Comparison of ENCODE assay signal across 8 mouse cellular contexts in genomic region chr11:101442127-101442693, GRCm38 (mm10). TPM values are rescaled to one million over a fixed set of nuclear protein-coding genes. Genes with fewer than 3 reads are reported as not detected.
DNase-seq lines count a peak whose midpoint lies in the region; ATAC-seq and TF ChIP-seq lines count a peak whose summit lies in the region.

Rpl27 (plus strand) TSS chr11:101442298.

- peak within 1 kb of the TSS; percentile 98 for H3K27ac ChIP-seq in forebrain, embryonic 10.5 days
- H3K27ac ChIP-seq in heart, embryonic 15.5 days, result peak within 1 kb of the TSS; percentile 88
- H3K27ac ChIP-seq in liver, embryonic 14.5 days, result peak within 1 kb of the TSS; percentile 56
- peak within 1 kb of the TSS; percentile 90 for H3K27ac ChIP-seq in neural tube, embryonic 11.5 days (ENCODE audit: low read depth, low read length)
- peak within 1 kb of the TSS; percentile 91 for H3K27ac ChIP-seq in stomach, postnatal 0 days (replicated peaks)

- H3K36me3 ChIP-seq in forebrain, embryonic 10.5 days (replicated peaks), result peaks cover 39% of the 10 kb centered on the region
- H3K36me3 ChIP-seq in heart, embryonic 15.5 days, result peaks cover 20% of the 10 kb centered on the region
- peaks cover 23% of the 10 kb centered on the region for H3K36me3 ChIP-seq in liver, embryonic 14.5 days (replicated peaks; ENCODE audit: control insufficient read depth, insufficient read depth, low read depth)
- peaks cover 15% of the 10 kb centered on the region for H3K36me3 ChIP-seq in neural tube, embryonic 11.5 days (ENCODE audit: control insufficient read depth, insufficient read depth, low read length)
- H3K36me3 ChIP-seq in stomach, postnatal 0 days (ENCODE audit: control insufficient read depth, insufficient read depth, low read length), result peaks cover 13% of the 10 kb centered on the region

- ATAC-seq in heart, embryonic 15.5 days (replicated peaks; ENCODE audit: insufficient number of reproducible peaks, insufficient read depth, low FRiP score, low read depth), result peak; percentile 99
- peak; percentile 96 for ATAC-seq in liver, embryonic 14.5 days (ENCODE audit: insufficient read depth)
- ATAC-seq in neural tube, embryonic 11.5 days (ENCODE audit: insufficient read depth, low FRiP score, low TSS enrichment), result peak; percentile 96
- ATAC-seq in stomach, postnatal 0 days (ENCODE audit: low FRiP score, low TSS enrichment), result peak; percentile 99

- no peaks in the 10 kb centered on the region for H3K27me3 ChIP-seq in forebrain, embryonic 10.5 days (ENCODE audit: poor library complexity, severe bottlenecking)
- no peaks in the 10 kb centered on the region for H3K27me3 ChIP-seq in heart, embryonic 15.5 days
- no peaks in the 10 kb centered on the region for H3K27me3 ChIP-seq in liver, embryonic 14.5 days (ENCODE audit: control insufficient read depth, insufficient read depth, low read length)
- H3K27me3 ChIP-seq in neural tube, embryonic 11.5 days (ENCODE audit: control insufficient read depth, insufficient read depth, low read length), result no peaks in the 10 kb centered on the region
- H3K27me3 ChIP-seq in stomach, postnatal 0 days (ENCODE audit: control insufficient read depth, insufficient read depth, low read length), result no peaks in the 10 kb centered on the region

- WGBS in forebrain, embryonic 10.5 days, result under 1% methylated on average over 42 of the region's 42 CpGs
- under 1% methylated on average over 42 of the region's 42 CpGs for WGBS in heart, embryonic 15.5 days
- under 1% methylated on average over 42 of the region's 42 CpGs for WGBS in liver, embryonic 14.5 days (ENCODE audit: insufficient replicate concordance)
- under 1% methylated on average over 42 of the region's 42 CpGs for WGBS in neural tube, embryonic 11.5 days
- under 1% methylated on average over 42 of the region's 42 CpGs for whole genome bisulfite sequencing in stomach, postnatal 0 days

- peak within 1 kb of the TSS; percentile 94 for H3K9ac ChIP-seq in heart, embryonic 15.5 days
- peak within 1 kb of the TSS; percentile 85 for H3K9ac ChIP-seq in liver, embryonic 14.5 days (replicated peaks)
- peak within 1 kb of the TSS; percentile 96 for H3K9ac ChIP-seq in neural tube, embryonic 11.5 days (ENCODE audit: low read length)
- H3K9ac ChIP-seq in stomach, postnatal 0 days (ENCODE audit: low read length), result peak within 1 kb of the TSS; percentile 97

- peak; percentile 74 for TF ChIP-seq EP300 in liver, embryonic 14.5 days (IDR thresholded peaks at IDR 0.05; ENCODE audit: low read depth)
- TF ChIP-seq EP300 in stomach, postnatal 0 days (optimal IDR thresholded peaks at IDR 0.05), result peak; percentile 85

- TF ChIP-seq CTCF in liver, embryonic 14.5 days (IDR thresholded peaks at IDR 0.05; ENCODE audit: low read depth), result peak; percentile 94
- peak; percentile 89 for TF ChIP-seq CTCF in stomach, postnatal 0 days (IDR thresholded peaks at IDR 0.05; ENCODE audit: low read depth)

- peaks cover 21% of the 10 kb centered on the region for H3K4me1 ChIP-seq in forebrain, embryonic 10.5 days
- H3K4me1 ChIP-seq in heart, embryonic 15.5 days (replicated peaks), result peaks cover 19% of the 10 kb centered on the region
- H3K4me1 ChIP-seq in liver, embryonic 14.5 days (replicated peaks; ENCODE audit: control insufficient read depth in 2 of 2, insufficient read depth in 2 of 2, low read length in 1 of 2), result peaks cover 0 to 19% of the 10 kb centered on the region in 2 experiments; a peak in 3 of 4 replicates
- peaks cover 3% of the 10 kb centered on the region; the same call in 1 of the 2 replicates for H3K4me1 ChIP-seq in neural tube, embryonic 11.5 days (ENCODE audit: control insufficient read depth, insufficient read depth, low read length)
- no peaks in the 10 kb centered on the region for H3K4me1 ChIP-seq in stomach, postnatal 0 days (replicated peaks; ENCODE audit: control insufficient read depth, insufficient read depth)

- H3K9me3 ChIP-seq in forebrain, embryonic 10.5 days, result no peaks in the 10 kb centered on the region
- no peaks in the 10 kb centered on the region for H3K9me3 ChIP-seq in heart, embryonic 15.5 days (replicated peaks)
- no peaks in the 10 kb centered on the region for H3K9me3 ChIP-seq in liver, embryonic 14.5 days (ENCODE audit: control insufficient read depth, low read length)
- no peaks in the 10 kb centered on the region for H3K9me3 ChIP-seq in neural tube, embryonic 11.5 days (ENCODE audit: control insufficient read depth, low read length)
- H3K9me3 ChIP-seq in stomach, postnatal 0 days (ENCODE audit: control insufficient read depth, low read length), result no peaks in the 10 kb centered on the region

- DNase-seq in CD8-positive naive resting alpha-beta T cell, adult 2 months (ENCODE audit: low read depth in 2 of 2, low spot score in 2 of 2), result peak; percentile 96 to 98
- DNase-seq in c-Kit-positive CD71-negative TER-119-negative erythroid progenitor cells, embryonic 14.5 days (ENCODE audit: low read depth), result peak; percentile 100
- DNase-seq in forebrain, embryonic 10.5 days (ENCODE audit: extremely low spot score, low spot score), result peak; percentile 100
- peak; percentile 96 to 99 for DNase-seq in kidney, postnatal 25 days
- peak; percentile 99 for DNase-seq in liver, embryonic 14.5 days (ENCODE audit: low read depth in 3 of 3, low spot score in 3 of 3)
- DNase-seq in neural tube, embryonic 11.5 days (ENCODE audit: low spot score), result peak; percentile 98
- peak; percentile 99 for DNase-seq in stomach, postnatal 0 days (ENCODE audit: low spot score)

- H3K4me2 ChIP-seq in heart, embryonic 15.5 days, result peak within 1 kb of the TSS; percentile 74
- H3K4me2 ChIP-seq in liver, embryonic 14.5 days (ENCODE audit: low read depth), result peak within 1 kb of the TSS; percentile 76
- peak within 1 kb of the TSS; percentile 99 for H3K4me2 ChIP-seq in neural tube, embryonic 11.5 days (ENCODE audit: low read depth)
- H3K4me2 ChIP-seq in stomach, postnatal 0 days (replicated peaks; ENCODE audit: low read depth), result peak within 1 kb of the TSS; percentile 74

- H3K4me3 ChIP-seq in forebrain, embryonic 10.5 days, result peak within 1 kb of the TSS; percentile 89
- H3K4me3 ChIP-seq in heart, embryonic 15.5 days, result peak within 1 kb of the TSS; percentile 91
- H3K4me3 ChIP-seq in liver, embryonic 14.5 days (ENCODE audit: insufficient read depth in 1 of 2, low read depth in 2 of 2, low read length in 2 of 2), result peak within 1 kb of the TSS; percentile 77 to 91
- peak within 1 kb of the TSS; percentile 92 for H3K4me3 ChIP-seq in neural tube, embryonic 11.5 days (ENCODE audit: low read depth, low read length)
- H3K4me3 ChIP-seq in stomach, postnatal 0 days (ENCODE audit: low read depth, low read length), result peak within 1 kb of the TSS; percentile 78

RNA-seq across cellular contexts. Expression of gene Rpl27, which starts in this region (rescaled TPM):
- 499 and 505 TPM in 2 replicates for polyA plus RNA-seq in forebrain, embryonic 10.5 days (2016; fragmentation: Nextera tagmentation; extraction: Ambion mirVana)
- polyA plus RNA-seq in heart, embryonic 15.5 days (2015; fragmentation: Nextera tagmentation; extraction: Ambion mirVana), result 174 and 211 TPM in 2 replicates
- polyA plus RNA-seq in liver, embryonic 14.5 days (2012; rRNA removed), result 571 and 987 TPM in 2 replicates
- 295 and 303 TPM in 2 replicates for polyA plus RNA-seq in liver, embryonic 14.5 days (2014; fragmentation: Nextera tagmentation; extraction: Ambion mirVana)
- 389 and 414 TPM in 2 replicates for polyA plus RNA-seq in neural tube, embryonic 11.5 days (2014; fragmentation: Nextera tagmentation; extraction: Ambion mirVana)
- 317 and 371 TPM in 2 replicates for polyA plus RNA-seq in stomach, postnatal 0 days (2015; fragmentation: Nextera tagmentation; extraction: Ambion mirVana)

Comparison
In these comparisons a context has a peak if more than half of its experiments do, and no peak if none do; other contexts are left out.
1. Peak in every context shown above with its lines: DNase-seq, ATAC-seq, H3K4me3 ChIP-seq and H3K27ac ChIP-seq.